Mouse (Mus musculus) limb, embryonic 13.5 days (tissue): ENCODE data around the gene Tcl1b3. TPM values are rescaled to one million over a fixed set of nuclear protein-coding genes. Genes with fewer than 3 reads are reported as not detected.

Experiments used
- polyA plus RNA-seq: library from polyadenylated mRNA; unstranded; fragments of >200 nt; fragmentation: Nextera tagmentation; extraction: Ambion mirVana; gene quantifications from 2 replicates; pipeline ENCODE4 v1.2.1, GENCODE M21; 2015

Gene Tcl1b3
- polyA plus RNA-seq, 1 experiment from 2014 or later: not detected

Other genes with a start within 250 kb of the Tcl1b3 start
- gene Syne3, start 181.2 kb upstream of the Tcl1b3 start, polyA plus RNA-seq: 1.4 and 1.6 TPM in 2 replicates
- 146 and 148 TPM in 2 replicates for gene Glrx5, start 158.4 kb upstream of the Tcl1b3 start, polyA plus RNA-seq
- gene Tcl1b2, start 45.0 kb upstream of the Tcl1b3 start, polyA plus RNA-seq: not detected in 2 replicates
- gene Tcl1b1, start 31.4 kb upstream of the Tcl1b3 start, polyA plus RNA-seq: not detected in 2 replicates
- not detected in 2 replicates for gene Tcl1b5, start 14.7 kb upstream of the Tcl1b3 start, polyA plus RNA-seq
- gene Tcl1b4, start 10.9 kb downstream of the Tcl1b3 start, polyA plus RNA-seq: not detected in 2 replicates
- gene Tcl1, start 31.8 kb downstream of the Tcl1b3 start, polyA plus RNA-seq: 0.13 TPM in 1 of 2 replicates, not detected in the other
- gene Tunar, start 142.8 kb downstream of the Tcl1b3 start, polyA plus RNA-seq: 0.24 and 0.36 TPM in 2 replicates